Mouse (Mus musculus): ENCODE data around the gene C530025M09Rik. TPM values are rescaled to one million over a fixed set of nuclear protein-coding genes. Genes with fewer than 3 reads are reported as not detected.

The C530025M09Rik gene
- polyA plus RNA-seq, 1 experiment from 2014 or later: not detected

GRCm38 (mm10) chr2:149819751-149820150 lies 11.3 kb downstream of the C530025M09Rik start:
- WGBS: 99% methylated on average over 3 of the region's 3 CpGs
- H3K9me3 ChIP-seq (ENCODE audit: control insufficient read depth, low read length): no peaks in the 10 kb centered on the region
- no peak for ATAC-seq (ENCODE audit: low FRiP score, low TSS enrichment)
- no peak overlapping the region for H3K27ac ChIP-seq (ENCODE audit: low read depth, low read length)
- H3K4me3 ChIP-seq (ENCODE audit: low read length): no peak overlapping the region
- H3K36me3 ChIP-seq (ENCODE audit: control insufficient read depth, insufficient read depth, low read length): no peaks in the 10 kb centered on the region
- no peak overlapping the region for H3K9ac ChIP-seq (ENCODE audit: low read depth, low read length)
- H3K4me2 ChIP-seq (replicated peaks; ENCODE audit: low read depth, low read length): no peak overlapping the region
- H3K4me1 ChIP-seq (ENCODE audit: control insufficient read depth, insufficient read depth, low read length): no peaks in the 10 kb centered on the region
- no peaks in the 10 kb centered on the region for H3K27me3 ChIP-seq (ENCODE audit: control insufficient read depth, insufficient read depth, low read length)

GRCm38 (mm10) chr2:149818395-149818794 lies 12.6 kb downstream of the C530025M09Rik start:
- no peak for ATAC-seq (ENCODE audit: low FRiP score, low TSS enrichment)
- no peaks in the 10 kb centered on the region for H3K9me3 ChIP-seq (ENCODE audit: control insufficient read depth, low read length)
- H3K9ac ChIP-seq (ENCODE audit: low read depth, low read length): no peak overlapping the region
- H3K36me3 ChIP-seq (ENCODE audit: control insufficient read depth, insufficient read depth, low read length): no peaks in the 10 kb centered on the region
- no peaks in the 10 kb centered on the region for H3K4me1 ChIP-seq (ENCODE audit: control insufficient read depth, insufficient read depth, low read length)
- no peak overlapping the region for H3K4me2 ChIP-seq (replicated peaks; ENCODE audit: low read depth, low read length)
- WGBS: 75% methylated on average over 3 of the region's 3 CpGs
- H3K27ac ChIP-seq (ENCODE audit: low read depth, low read length): no peak overlapping the region
- no peak overlapping the region for H3K4me3 ChIP-seq (ENCODE audit: low read length)
- H3K27me3 ChIP-seq (ENCODE audit: control insufficient read depth, insufficient read depth, low read length): no peaks in the 10 kb centered on the region

GRCm38 (mm10) chr2:149812899-149813298 lies 18.1 kb downstream of the C530025M09Rik start:
- Histone ChIP-seq H3K27ac (ENCODE audit: low read depth, low read length) (no peak overlapping the region), H3K9ac (ENCODE audit: low read depth, low read length) (no peak overlapping the region), H3K4me1 (ENCODE audit: control insufficient read depth, insufficient read depth, low read length) (no peaks in the 10 kb centered on the region), H3K9me3 (ENCODE audit: control insufficient read depth, low read length) (no peaks in the 10 kb centered on the region), H3K4me3 (ENCODE audit: low read length) (no peak overlapping the region), H3K27me3 (ENCODE audit: control insufficient read depth, insufficient read depth, low read length) (no peaks in the 10 kb centered on the region), H3K36me3 (ENCODE audit: control insufficient read depth, insufficient read depth, low read length) (no peaks in the 10 kb centered on the region), H3K4me2 (replicated peaks; ENCODE audit: low read depth, low read length) (no peak overlapping the region)
- ATAC-seq (ENCODE audit: low FRiP score, low TSS enrichment): no peak
- WGBS: 79% methylated on average over 2 of the region's 2 CpGs

- H3K4me3 ChIP-seq (ENCODE audit: low read length): no peak overlapping the region
- no peaks in the 10 kb centered on the region for H3K36me3 ChIP-seq (ENCODE audit: control insufficient read depth, insufficient read depth, low read length)
- H3K4me1 ChIP-seq (ENCODE audit: control insufficient read depth, insufficient read depth, low read length): no peaks in the 10 kb centered on the region
- ATAC-seq (ENCODE audit: low FRiP score, low TSS enrichment): no peak
- H3K27ac ChIP-seq (ENCODE audit: low read depth, low read length): no peak overlapping the region
- no peak overlapping the region for H3K9ac ChIP-seq (ENCODE audit: low read depth, low read length)
- no peak overlapping the region for H3K4me2 ChIP-seq (replicated peaks; ENCODE audit: low read depth, low read length)
- H3K9me3 ChIP-seq (ENCODE audit: control insufficient read depth, low read length): no peaks in the 10 kb centered on the region
- no peaks in the 10 kb centered on the region for H3K27me3 ChIP-seq (ENCODE audit: control insufficient read depth, insufficient read depth, low read length)
- 91% methylated on average over 2 of the region's 2 CpGs for WGBS
These were observed 25.8 kb downstream of the C530025M09Rik start for GRCm38 (mm10) chr2:149805256-149805655.

GRCm38 (mm10) chr2:149804599-149805140 lies 26.3 kb downstream of the C530025M09Rik start:
- Histone ChIP-seq H3K9me3 (ENCODE audit: control insufficient read depth, low read length) (no peaks in the 10 kb centered on the region), H3K4me1 (ENCODE audit: control insufficient read depth, insufficient read depth, low read length) (no peaks in the 10 kb centered on the region), H3K4me2 (replicated peaks; ENCODE audit: low read depth, low read length) (no peak overlapping the region), H3K9ac (ENCODE audit: low read depth, low read length) (no peak overlapping the region), H3K27me3 (ENCODE audit: control insufficient read depth, insufficient read depth, low read length) (no peaks in the 10 kb centered on the region), H3K36me3 (ENCODE audit: control insufficient read depth, insufficient read depth, low read length) (no peaks in the 10 kb centered on the region), H3K4me3 (ENCODE audit: low read length) (no peak overlapping the region), H3K27ac (ENCODE audit: low read depth, low read length) (no peak overlapping the region)
- ATAC-seq (ENCODE audit: low FRiP score, low TSS enrichment): no peak
- 86% methylated on average over 3 of the region's 3 CpGs for whole genome bisulfite sequencing

- no peaks in the 10 kb centered on the region for H3K4me1 ChIP-seq (ENCODE audit: control insufficient read depth, insufficient read depth, low read length)
- no peaks in the 10 kb centered on the region for H3K9me3 ChIP-seq (ENCODE audit: control insufficient read depth, low read length)
- no peaks in the 10 kb centered on the region for H3K27me3 ChIP-seq (ENCODE audit: control insufficient read depth, insufficient read depth, low read length)
- H3K4me2 ChIP-seq (replicated peaks; ENCODE audit: low read depth, low read length): no peak overlapping the region
- H3K9ac ChIP-seq (ENCODE audit: low read depth, low read length): no peak overlapping the region
- H3K4me3 ChIP-seq (ENCODE audit: low read length): no peak overlapping the region
- ATAC-seq (ENCODE audit: low FRiP score, low TSS enrichment): peak; percentile 64; the same call in 1 of the 2 replicates
- H3K36me3 ChIP-seq (ENCODE audit: control insufficient read depth, insufficient read depth, low read length): no peaks in the 10 kb centered on the region
- WGBS: 25% methylated on average over 3 of the region's 3 CpGs
- no peak overlapping the region for H3K27ac ChIP-seq (ENCODE audit: low read depth, low read length)
These were observed 32.4 kb downstream of the C530025M09Rik start for GRCm38 (mm10) chr2:149798613-149799012.

Other genes starting within 250 kb of the C530025M09Rik start
- gene Syndig1, start 2.0 kb downstream of the C530025M09Rik start, polyA plus RNA-seq (2014; fragmentation: Nextera tagmentation; extraction: Ambion mirVana): 3.6 and 4.8 TPM in 2 replicates